Mouse (Mus musculus): Measurements from ENCODE around the gene Nfkb2. TPM values are rescaled to one million over a fixed set of nuclear protein-coding genes. Genes with fewer than 3 reads are reported as not detected.

Gene Nfkb2
- 5.6 and 5.7 TPM in 2 replicates for polyA plus RNA-seq (2016; fragmentation: Nextera tagmentation; extraction: Ambion mirVana)

DNA sequence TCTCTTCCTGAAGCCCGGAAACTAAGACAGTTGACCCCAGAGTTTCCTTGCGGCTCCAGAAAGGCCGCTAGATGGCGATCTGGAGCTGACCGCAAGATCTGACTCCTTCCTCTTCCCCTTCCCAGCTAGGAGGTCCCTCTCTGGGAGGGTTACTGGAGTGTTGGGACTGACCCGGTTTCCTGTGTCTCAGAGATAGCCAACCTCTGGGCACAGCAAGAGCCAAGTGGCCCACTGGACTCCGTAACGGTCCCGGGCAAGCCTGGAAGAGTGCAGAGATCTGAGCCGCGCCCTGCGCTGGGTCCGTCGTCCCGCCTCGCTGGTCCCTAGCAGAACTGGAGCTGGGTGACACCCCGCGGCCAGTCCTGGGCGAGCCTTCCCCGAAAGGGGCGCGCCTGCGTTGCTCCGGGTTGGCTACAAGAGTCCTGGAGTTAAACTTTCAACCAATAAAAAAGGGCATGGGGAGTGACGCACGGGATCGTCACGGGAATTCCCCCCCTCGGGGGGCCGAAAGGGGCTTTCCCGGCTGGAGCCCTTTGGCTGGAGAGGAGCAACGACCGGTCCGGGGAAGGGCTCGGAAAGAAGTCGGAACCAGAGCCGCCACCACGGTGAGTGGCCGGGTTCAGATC, at the start of gene Nfkb2:
TSS of gene Nfkb2 (plus strand) at position 105 of the 626 bp plus-strand sequence.
- Histone ChIP-seq H3K4me3 (peak within 1 kb of the TSS; percentile 75), H3K9me3 (no peaks in the 10 kb centered on the region), H3K36me3 (replicated peaks) (no peaks in the 10 kb centered on the region), H3K27ac (replicated peaks) (peak within 1 kb of the TSS; percentile 79), H3K27me3 (replicated peaks; ENCODE audit: low read depth, poor library complexity, severe bottlenecking) (peaks cover 35% of the 10 kb centered on the region), H3K4me1 (peaks cover 42% of the 10 kb centered on the region)
- WGBS = under 1% methylated on average over 39 of the region's 39 CpGs
- DNase-seq (ENCODE audit: low spot score) = peak; percentile 93

DNA sequence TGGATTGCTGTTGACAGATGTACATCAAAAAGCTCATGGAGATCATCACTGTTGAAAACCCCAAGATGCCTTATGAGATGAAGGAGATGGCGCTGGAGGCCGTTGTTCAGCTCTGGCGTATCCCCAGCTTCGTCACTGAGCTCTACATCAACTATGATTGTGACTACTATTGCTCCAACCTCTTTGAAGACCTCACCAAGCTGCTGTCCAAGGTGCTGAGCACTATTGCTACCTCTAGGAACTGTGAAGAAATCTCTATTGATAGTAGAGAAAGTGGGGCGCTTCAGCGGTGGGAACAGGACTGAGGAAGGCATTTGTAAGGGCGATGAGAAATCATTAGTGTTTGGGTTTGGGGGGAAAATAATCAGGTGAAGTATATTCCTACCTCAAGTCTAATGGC, 39.4 kb upstream of the Nfkb2 start:
- WGBS = 92% methylated on average over 7 of the region's 7 CpGs
- Histone ChIP-seq H3K36me3 (replicated peaks) (peaks cover 100% of the 10 kb centered on the region), H3K9me3 (no peaks in the 10 kb centered on the region), H3K4me3 (no peak overlapping the region), H3K27me3 (replicated peaks; ENCODE audit: low read depth, poor library complexity, severe bottlenecking) (no peaks in the 10 kb centered on the region), H3K27ac (replicated peaks) (no peak overlapping the region), H3K4me1 (no peaks in the 10 kb centered on the region)
- DNase-seq (ENCODE audit: low spot score) = peak; percentile 16

DNA sequence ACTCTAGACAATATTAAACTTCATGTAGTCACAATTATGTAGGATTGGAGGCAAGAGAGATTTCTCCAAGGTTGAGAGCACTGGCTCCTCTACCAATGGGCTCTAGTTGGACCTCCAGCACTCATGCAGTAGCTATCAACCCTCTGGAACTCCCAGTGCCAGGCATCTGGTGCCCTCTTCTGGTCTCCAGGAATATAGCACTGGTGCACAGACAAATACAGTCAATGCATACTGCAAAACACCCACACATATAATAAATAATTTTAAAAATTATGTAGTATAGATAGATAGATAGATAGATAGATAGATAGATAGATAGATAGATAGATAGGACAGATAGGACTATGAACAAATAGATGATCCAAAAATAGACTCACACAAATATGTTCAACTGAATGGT, 28.8 kb upstream of the Nfkb2 start:
- Histone ChIP-seq H3K4me1 (no peaks in the 10 kb centered on the region), H3K4me3 (no peak overlapping the region), H3K27me3 (replicated peaks; ENCODE audit: low read depth, poor library complexity, severe bottlenecking) (no peaks in the 10 kb centered on the region), H3K27ac (replicated peaks) (no peak overlapping the region), H3K36me3 (replicated peaks) (peaks cover 77% of the 10 kb centered on the region), H3K9me3 (no peaks in the 10 kb centered on the region)
- no peak for DNase-seq (ENCODE audit: low spot score)

DNA sequence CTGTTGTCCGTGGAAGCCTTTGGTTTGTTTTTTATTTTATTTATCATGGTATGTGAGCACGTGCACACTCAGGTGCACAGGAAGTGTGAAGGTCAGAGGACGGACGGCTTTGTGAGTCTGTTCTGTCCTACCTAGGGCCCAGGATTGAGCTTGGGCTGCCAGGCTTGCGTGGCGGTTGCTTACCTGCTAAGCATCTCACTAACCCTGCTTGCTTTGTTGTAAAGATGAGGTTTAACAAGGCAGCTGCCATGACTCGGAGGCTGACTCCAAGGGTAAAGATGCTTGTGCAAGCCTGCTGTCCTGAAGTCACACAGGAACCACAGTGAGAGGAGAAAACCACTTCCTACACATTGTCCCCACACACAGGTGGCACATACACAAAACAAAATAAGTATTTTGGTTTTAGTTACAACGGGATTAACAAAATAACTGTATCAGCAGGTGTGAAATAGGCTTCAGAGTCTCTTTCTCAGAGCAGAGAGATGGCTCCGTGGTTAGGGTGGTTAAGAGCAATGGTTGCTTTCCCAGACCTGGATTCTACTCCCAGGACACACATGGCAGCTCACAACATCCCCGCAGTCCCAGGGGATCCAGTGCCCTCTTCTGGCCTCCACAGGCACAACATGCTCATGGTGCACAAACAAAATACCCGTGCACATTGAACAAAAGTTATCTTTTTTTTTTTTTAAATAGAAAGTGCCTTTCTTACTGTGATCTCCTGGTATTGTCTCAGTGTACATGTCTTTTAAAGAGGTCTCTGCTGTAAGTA, 21.9 kb upstream of the Nfkb2 start:
- Histone ChIP-seq H3K4me1 (no peaks in the 10 kb centered on the region), H3K27me3 (replicated peaks; ENCODE audit: low read depth, poor library complexity, severe bottlenecking) (no peaks in the 10 kb centered on the region), H3K4me3 (no peak overlapping the region), H3K27ac (replicated peaks) (no peak overlapping the region), H3K9me3 (no peaks in the 10 kb centered on the region), H3K36me3 (replicated peaks) (peaks cover 87% of the 10 kb centered on the region)
- WGBS = 93% methylated on average over 11 of the region's 11 CpGs
- DNase-seq (ENCODE audit: low spot score) = no peak

DNA sequence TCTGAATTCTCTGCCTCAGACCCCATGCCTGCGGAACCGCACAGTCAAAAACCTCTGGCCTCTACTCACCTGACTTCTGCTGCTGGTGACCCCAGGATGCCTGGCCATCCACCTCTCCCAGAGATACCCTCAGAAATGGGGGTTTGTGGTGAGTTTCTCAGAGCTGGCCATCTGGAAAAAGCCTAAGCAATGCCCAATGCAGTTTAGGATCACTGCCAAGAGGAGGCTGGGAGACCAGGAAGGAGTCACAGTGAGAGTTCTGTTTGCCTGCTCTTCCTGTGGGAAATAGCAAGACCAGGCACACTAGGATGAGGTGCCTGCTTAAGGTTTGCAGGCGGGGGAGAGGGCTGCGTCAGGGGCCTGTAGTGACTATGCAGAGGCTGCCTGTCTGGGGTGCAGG, 19.4 kb upstream of the Nfkb2 start:
- WGBS = 93% methylated on average over 4 of the region's 4 CpGs
- Histone ChIP-seq H3K4me3 (no peak overlapping the region), H3K27ac (replicated peaks) (no peak overlapping the region), H3K4me1 (no peaks in the 10 kb centered on the region), H3K27me3 (replicated peaks; ENCODE audit: low read depth, poor library complexity, severe bottlenecking) (no peaks in the 10 kb centered on the region), H3K36me3 (replicated peaks) (peaks cover 78% of the 10 kb centered on the region), H3K9me3 (no peaks in the 10 kb centered on the region)
- DNase-seq (ENCODE audit: low spot score) = no peak

DNA sequence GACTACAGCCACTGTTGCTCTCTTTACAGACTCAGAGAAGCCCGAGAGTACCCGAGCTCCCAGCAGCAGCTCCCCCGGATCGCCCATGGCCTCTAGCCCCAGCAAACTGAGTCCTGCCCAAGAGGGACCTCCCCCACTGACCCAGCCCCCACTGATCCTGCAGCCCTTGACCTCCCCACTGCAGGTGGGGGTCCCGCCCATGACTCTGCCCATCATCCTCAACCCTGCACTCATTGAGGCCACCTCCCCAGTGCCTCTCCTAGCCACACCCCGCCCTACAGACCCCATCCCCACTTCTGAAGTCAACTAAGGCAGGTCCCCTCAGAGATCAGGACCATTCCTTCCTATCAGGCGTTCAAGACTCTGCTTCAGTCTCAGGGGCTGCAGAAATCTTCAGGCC, 18.5 kb upstream of the Nfkb2 start:
- Histone ChIP-seq H3K36me3 (replicated peaks) (peaks cover 69% of the 10 kb centered on the region), H3K27me3 (replicated peaks; ENCODE audit: low read depth, poor library complexity, severe bottlenecking) (no peaks in the 10 kb centered on the region)
- 76% methylated on average over 7 of the region's 7 CpGs for WGBS

DNA sequence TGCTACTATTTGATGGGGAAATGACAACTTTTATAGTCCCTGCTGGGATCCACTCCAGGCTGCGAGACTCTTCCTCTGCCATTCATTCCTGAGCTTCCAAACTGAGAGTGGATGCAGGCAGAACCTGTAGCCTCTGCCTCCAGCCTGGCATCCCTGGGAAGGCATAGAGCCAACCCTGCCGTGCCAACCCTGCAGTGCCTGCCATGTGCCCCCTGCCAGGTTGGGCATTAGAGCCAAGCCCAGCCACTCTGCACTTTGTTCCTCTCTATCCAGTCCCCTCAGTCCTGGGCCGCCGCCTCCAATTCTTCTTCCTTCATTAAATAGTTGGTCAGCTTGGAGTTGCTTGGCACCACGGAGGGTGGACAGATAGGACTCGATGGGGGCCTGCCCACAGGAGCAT, 18.1 kb upstream of the Nfkb2 start:
- Histone ChIP-seq H3K36me3 (replicated peaks) (peaks cover 65% of the 10 kb centered on the region), H3K4me1 (no peaks in the 10 kb centered on the region), H3K4me3 (no peak overlapping the region), H3K9me3 (no peaks in the 10 kb centered on the region), H3K27me3 (replicated peaks; ENCODE audit: low read depth, poor library complexity, severe bottlenecking) (no peaks in the 10 kb centered on the region), H3K27ac (replicated peaks) (no peak overlapping the region)
- DNase-seq (ENCODE audit: low spot score) = no peak
- 93% methylated on average over 6 of the region's 6 CpGs for WGBS

More for the DNA sequence above, 18.5 kb upstream of the Nfkb2 start:
- Histone ChIP-seq H3K4me3 (no peak overlapping the region), H3K27ac (replicated peaks) (no peak overlapping the region), H3K9me3 (no peaks in the 10 kb centered on the region), H3K4me1 (no peaks in the 10 kb centered on the region)
- DNase-seq (ENCODE audit: low spot score) = no peak

DNA sequence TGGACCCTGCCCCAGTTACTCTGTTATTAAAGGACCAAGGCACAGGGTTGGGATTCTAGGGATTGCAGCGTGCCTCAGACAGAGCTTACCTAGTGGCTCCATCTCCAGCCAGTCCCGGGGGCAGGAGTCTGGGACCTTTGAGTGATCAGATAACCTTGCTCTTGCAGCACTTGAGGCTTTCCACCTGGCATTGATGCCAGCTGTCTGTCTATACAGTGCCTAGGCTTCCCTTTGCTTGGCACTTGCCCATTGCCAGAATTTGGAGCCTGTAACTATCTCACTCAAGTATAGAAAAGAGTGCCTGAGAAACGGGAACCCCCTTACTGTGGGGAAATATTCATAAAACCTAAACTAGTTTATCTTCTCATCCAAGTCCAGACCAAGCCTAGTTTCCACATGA, 17.2 kb upstream of the Nfkb2 start:
- no peak overlapping the region for H3K4me3 ChIP-seq
- H3K9me3 ChIP-seq = no peaks in the 10 kb centered on the region
- WGBS = 95% methylated on average over 3 of the region's 3 CpGs
- no peak for DNase-seq (ENCODE audit: low spot score)
- no peaks in the 10 kb centered on the region for H3K27me3 ChIP-seq (replicated peaks; ENCODE audit: low read depth, poor library complexity, severe bottlenecking)
- H3K27ac ChIP-seq (replicated peaks) = no peak overlapping the region
- peaks cover 56% of the 10 kb centered on the region for H3K36me3 ChIP-seq (replicated peaks)
- no peaks in the 10 kb centered on the region for H3K4me1 ChIP-seq

DNA sequence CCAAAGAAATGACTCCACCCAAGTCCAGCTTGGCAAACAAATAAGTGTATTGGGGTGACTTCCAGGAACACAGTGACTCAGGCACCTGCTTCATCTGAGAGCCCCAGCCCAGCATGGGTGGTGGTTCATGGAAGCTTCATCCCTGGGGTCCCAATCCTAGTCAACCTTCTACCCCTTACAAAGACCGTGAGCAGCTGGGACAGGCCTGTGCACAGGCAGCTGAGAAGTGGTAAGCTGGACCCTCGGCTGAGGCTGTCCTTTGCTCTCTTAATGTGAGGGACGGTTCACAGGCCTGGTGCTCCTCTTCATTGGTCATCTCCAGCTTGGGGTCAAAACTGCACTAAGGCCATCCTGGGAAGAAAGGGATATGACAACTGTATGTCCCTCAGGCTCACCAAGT, 16.6 kb upstream of the Nfkb2 start:
- H3K4me1 ChIP-seq = no peaks in the 10 kb centered on the region
- DNase-seq (ENCODE audit: low spot score) = no peak
- H3K4me3 ChIP-seq = no peak overlapping the region
- H3K27me3 ChIP-seq (replicated peaks; ENCODE audit: low read depth, poor library complexity, severe bottlenecking) = no peaks in the 10 kb centered on the region
- H3K27ac ChIP-seq (replicated peaks) = no peak overlapping the region
- H3K9me3 ChIP-seq = no peaks in the 10 kb centered on the region
- 87% methylated on average over 3 of the region's 3 CpGs for WGBS
- peaks cover 50% of the 10 kb centered on the region for H3K36me3 ChIP-seq (replicated peaks)

DNA sequence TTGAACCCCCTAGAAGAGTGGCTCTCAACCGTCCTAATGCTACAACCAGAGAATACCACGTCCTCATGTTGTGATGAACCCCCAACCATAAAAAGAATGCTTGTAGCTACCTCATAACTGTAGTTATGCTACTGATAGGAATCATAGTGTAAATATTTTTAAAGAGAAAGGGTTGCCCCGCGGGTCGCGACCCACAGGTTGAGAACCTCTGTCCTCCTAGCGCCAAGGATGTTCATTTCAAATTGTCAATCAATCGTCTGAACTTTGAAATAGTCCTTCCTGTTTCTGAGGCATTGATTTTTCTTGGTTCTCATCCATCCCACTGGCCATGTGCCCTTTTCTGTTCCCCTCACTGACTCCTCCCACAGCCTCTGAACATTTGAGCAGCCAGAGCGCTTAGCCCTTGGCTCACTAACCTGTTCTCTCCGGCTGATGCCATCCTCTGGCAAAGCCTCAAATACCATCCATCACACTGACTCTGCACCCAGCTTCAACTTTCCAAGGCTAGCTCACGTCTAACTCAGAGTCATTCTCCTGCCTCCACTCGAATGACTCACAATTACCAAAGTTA, 13.5 kb upstream of the Nfkb2 start:
- H3K27me3 ChIP-seq (replicated peaks; ENCODE audit: low read depth, poor library complexity, severe bottlenecking) = no peaks in the 10 kb centered on the region
- H3K9me3 ChIP-seq = no peaks in the 10 kb centered on the region
- peaks cover 19% of the 10 kb centered on the region for H3K36me3 ChIP-seq (replicated peaks)
- no peak overlapping the region for H3K4me3 ChIP-seq
- no peak overlapping the region for H3K27ac ChIP-seq (replicated peaks)
- H3K4me1 ChIP-seq = no peaks in the 10 kb centered on the region
- 68% methylated on average over 12 of the region's 12 CpGs for WGBS
- DNase-seq (ENCODE audit: low spot score) = no peak

DNA sequence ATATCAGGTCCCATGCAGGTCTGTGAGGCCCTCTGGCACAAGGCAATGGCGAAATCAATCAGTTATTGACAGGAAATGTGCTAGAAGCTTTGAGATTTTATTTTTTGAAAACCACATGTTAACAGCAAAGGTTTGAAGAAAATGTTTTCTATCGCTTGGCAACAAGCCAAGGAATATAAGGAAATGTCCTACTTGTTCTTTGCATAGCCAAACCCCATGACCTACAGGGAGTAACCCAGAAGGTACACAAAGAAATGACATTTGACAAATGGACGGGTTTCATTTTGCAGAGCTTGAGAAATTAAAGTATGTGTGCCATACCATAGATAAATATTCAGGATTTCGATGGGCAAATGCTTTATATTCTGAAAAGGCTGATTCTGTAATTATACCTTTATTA, 7.2 kb upstream of the Nfkb2 start:
- no peak for DNase-seq (ENCODE audit: low spot score)
- no peak overlapping the region for H3K4me3 ChIP-seq
- no peaks in the 10 kb centered on the region for H3K4me1 ChIP-seq
- 71% methylated on average over 4 of the region's 4 CpGs for WGBS
- H3K9me3 ChIP-seq = no peaks in the 10 kb centered on the region
- no peaks in the 10 kb centered on the region for H3K36me3 ChIP-seq (replicated peaks)
- no peak overlapping the region for H3K27ac ChIP-seq (replicated peaks)
- H3K27me3 ChIP-seq (replicated peaks; ENCODE audit: low read depth, poor library complexity, severe bottlenecking) = no peaks in the 10 kb centered on the region

DNA sequence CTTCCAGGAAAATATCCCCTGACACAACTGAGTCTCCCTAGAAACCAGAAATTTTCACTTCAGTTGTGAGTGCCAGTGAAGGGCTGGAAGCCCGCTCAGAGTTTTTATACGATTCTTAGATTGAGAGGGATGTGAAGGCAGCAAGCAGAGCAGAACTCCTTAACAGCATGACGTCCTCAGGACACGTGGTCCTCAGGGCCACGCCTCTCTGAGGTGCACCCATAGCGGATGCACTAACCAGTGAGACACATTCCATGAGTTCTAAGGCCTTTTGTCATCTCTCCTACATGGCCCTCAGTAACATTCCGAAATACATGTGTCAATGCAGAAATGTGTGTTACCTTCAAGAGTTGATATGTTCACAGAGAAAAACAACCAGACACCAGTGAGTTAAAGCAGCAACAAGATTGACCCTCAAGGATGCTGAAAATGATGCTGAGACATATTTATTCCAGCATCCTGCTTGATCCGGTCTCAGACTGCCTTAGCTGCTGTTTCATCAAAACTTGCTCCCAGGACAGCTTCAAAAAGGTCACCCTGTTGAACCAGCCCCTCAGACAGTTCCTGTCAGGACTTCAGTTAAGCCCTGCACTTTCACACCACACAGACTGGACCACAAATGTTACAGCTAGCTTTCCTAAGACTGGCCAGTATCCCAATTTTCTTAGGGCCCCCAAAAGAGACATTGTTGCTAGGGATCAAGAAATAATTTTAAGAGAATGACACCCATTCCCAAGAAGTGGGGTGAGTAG, 3.6 kb upstream of the Nfkb2 start:
- DNase-seq (ENCODE audit: low spot score) = no peak
- 41% methylated on average over 8 of the region's 8 CpGs for WGBS
- H3K4me3 ChIP-seq = no peak overlapping the region
- 0 out of 2 replicates have a peak, but pooled peaks cover 3% of the 10 kb centered on the region for H3K27me3 ChIP-seq (replicated peaks; ENCODE audit: low read depth, poor library complexity, severe bottlenecking)
- peaks cover 20% of the 10 kb centered on the region for H3K4me1 ChIP-seq
- H3K9me3 ChIP-seq = no peaks in the 10 kb centered on the region
- no peak overlapping the region for H3K27ac ChIP-seq (replicated peaks)
- H3K36me3 ChIP-seq (replicated peaks) = no peaks in the 10 kb centered on the region

Data from embryonic facial prominence, embryonic 10.5 days (tissue).